In the genomic region with DNA sequence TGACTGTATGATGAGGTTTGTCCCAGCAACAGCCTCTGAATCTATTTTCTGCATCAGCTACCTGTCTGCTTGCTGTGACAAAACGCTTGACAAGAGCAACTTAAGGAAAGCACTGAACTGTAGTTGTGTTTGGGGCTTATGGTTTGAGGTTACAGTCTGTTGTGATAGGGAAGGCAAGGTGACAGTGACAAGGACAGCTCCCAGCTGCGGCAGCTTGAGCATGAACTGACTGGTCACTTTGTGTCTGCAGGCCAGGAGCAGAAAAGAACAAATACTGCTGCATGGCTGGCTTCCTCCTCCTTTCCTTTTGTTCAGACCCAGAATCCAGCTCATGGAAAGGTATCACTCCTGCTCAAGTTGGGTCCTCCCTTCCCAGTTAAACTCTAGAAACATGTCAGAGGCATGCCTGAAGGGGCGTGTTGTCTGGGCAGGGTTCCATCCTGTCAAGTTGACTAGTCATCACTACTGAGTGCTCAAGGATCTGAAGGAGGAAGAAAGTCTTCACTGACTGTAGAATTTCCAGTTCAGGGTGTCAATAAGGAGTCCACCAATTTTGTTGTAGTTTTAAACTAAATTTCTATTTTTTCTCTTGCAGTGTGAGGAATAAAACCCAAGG, we compare ENCODE assay signal across 21 mouse cellular contexts. TPM values are rescaled to one million over a fixed set of nuclear protein-coding genes. Genes with fewer than 3 reads are reported as not detected.
A peak's percentile ranks its signal among the peaks of the same experiment; 100 is the strongest.
DNase-seq lines count a peak whose midpoint lies in the region; ATAC-seq and TF ChIP-seq lines count a peak whose summit lies in the region.
"Had no signal": no experiment of that assay in that cellular context is flagged by ENCODE, and none has a peak within 500 bp of the region (broad histone marks: within the 10 kb centered on the region; RNA-seq: fewer than 3 reads in every experiment).

No protein-coding gene starts in this region.

- no peaks in the 10 kb centered on the region for H3K27me3 ChIP-seq in lung, embryonic 15.5 days
- no peaks in the 10 kb centered on the region for H3K27me3 ChIP-seq in G1E (ENCODE audit: insufficient read depth, low read length)
- H3K27me3 ChIP-seq: forebrain, embryonic 13.5 days; heart, embryonic 12.5 days; hindbrain, embryonic 13.5 days had no signal

- no peaks in the 10 kb centered on the region for H3K36me3 ChIP-seq in lung, embryonic 15.5 days
- no peaks in the 10 kb centered on the region for H3K36me3 ChIP-seq in G1E (replicated peaks)
- H3K36me3 ChIP-seq: heart, embryonic 12.5 days; hindbrain, embryonic 13.5 days; limb, embryonic 10.5 days had no signal

- H3K9me3 ChIP-seq in lung, embryonic 15.5 days: no peaks in the 10 kb centered on the region
- no peaks in the 10 kb centered on the region for H3K9me3 ChIP-seq in G1E (replicated peaks)
- H3K9me3 ChIP-seq: forebrain, embryonic 13.5 days; heart, embryonic 12.5 days; hindbrain, embryonic 13.5 days; limb, embryonic 10.5 days had no signal

- H3K4me3 ChIP-seq in lung, embryonic 15.5 days: no peak overlapping the region
- no peak overlapping the region for H3K4me3 ChIP-seq in lung, adult 2 months (replicated peaks; ENCODE audit: extremely low read depth, low read depth, low read length)
- no peak overlapping the region for H3K4me3 ChIP-seq in G1E (ENCODE audit: low read depth, low read length)
- H3K4me3 ChIP-seq in embryonic fibroblast, embryonic 13.5 days (ENCODE audit: insufficient read depth, low read length): no peak overlapping the region
- H3K4me3 ChIP-seq: forebrain, embryonic 13.5 days; heart, embryonic 12.5 days; hindbrain, embryonic 13.5 days; limb, embryonic 10.5 days had no signal

- no peak for TF ChIP-seq CTCF in lung, adult 2 months (IDR thresholded peaks at IDR 0.05; ENCODE audit: insufficient read depth, low read length)
- no peak for TF ChIP-seq CTCF in G1E (IDR thresholded peaks at IDR 0.05; ENCODE audit: low read depth, low read length)
- TF ChIP-seq CTCF in embryonic fibroblast, embryonic 13.5 days (IDR thresholded peaks at IDR 0.05; ENCODE audit: borderline replicate concordance, insufficient read depth, low read length): no peak

- no peak overlapping the region for H3K4me2 ChIP-seq in lung, embryonic 15.5 days
- H3K4me2 ChIP-seq: forebrain, embryonic 13.5 days; heart, embryonic 12.5 days; hindbrain, embryonic 13.5 days had no signal

- no peak for DNase-seq in lung, adult 2 months
- DNase-seq in 416B (ENCODE audit: low read depth) (peak; percentile 16), G1E (ENCODE audit: low spot score) (no peak)
- DNase-seq in kidney, adult 9 months: no peak
- DNase-seq in cerebellum, postnatal 4 days (ENCODE audit: low spot score in 2 of 2): no peak
- DNase-seq: adrenal gland, postnatal 10 days; cerebellum, postnatal 10 days; heart, postnatal 14 days; right cerebral cortex, postnatal 4 days; thymus, postnatal 4 days had no signal

- peak overlapping the region; percentile 23; the same call in 1 of the 2 replicates for H3K27ac ChIP-seq in lung, embryonic 15.5 days
- peak overlapping the region; percentile 84 for H3K27ac ChIP-seq in embryonic fibroblast, embryonic 13.5 days (ENCODE audit: insufficient read depth, low read length)
- H3K27ac ChIP-seq: forebrain, embryonic 13.5 days; hindbrain, embryonic 13.5 days; limb, embryonic 10.5 days had no signal

- no peak overlapping the region for H3K9ac ChIP-seq in lung, embryonic 15.5 days
- H3K9ac ChIP-seq: forebrain, embryonic 13.5 days; heart, embryonic 12.5 days; hindbrain, embryonic 13.5 days had no signal

- ATAC-seq in lung, embryonic 15.5 days (ENCODE audit: borderline replicate concordance, extremely low read depth, low FRiP score, low TSS enrichment): peak; percentile 62; the same call in 1 of the 2 replicates
- ATAC-seq in G1E (ENCODE audit: extremely low read depth, insufficient number of reproducible peaks, low FRiP score, poor library complexity, severe bottlenecking): peak; percentile 45; the same call in 1 of the 2 replicates
- ATAC-seq: forebrain, embryonic 13.5 days; midbrain, embryonic 16.5 days had no signal

- peaks cover 11% of the 10 kb centered on the region; the same call in 1 of the 2 replicates for H3K4me1 ChIP-seq in lung, embryonic 15.5 days
- H3K4me1 ChIP-seq in lung, adult 2 months (ENCODE audit: control insufficient read depth, insufficient read depth, low read length): no peaks in the 10 kb centered on the region
- H3K4me1 ChIP-seq in G1E (ENCODE audit: insufficient read depth, low read depth, low read length): peaks cover 7% of the 10 kb centered on the region; the same call in 1 of the 2 replicates
- H3K4me1 ChIP-seq in embryonic fibroblast, embryonic 13.5 days (ENCODE audit: control insufficient read depth, insufficient read depth, low read length): peaks cover 6% of the 10 kb centered on the region
- H3K4me1 ChIP-seq: forebrain, embryonic 13.5 days; hindbrain, embryonic 13.5 days; limb, embryonic 10.5 days had no signal

- no peak for TF ChIP-seq POLR2A in lung, adult 2 months (IDR thresholded peaks at IDR 0.05; ENCODE audit: borderline replicate concordance, extremely low read depth, low read depth, low read length)
- TF ChIP-seq POLR2A in embryonic fibroblast, embryonic 13.5 days (IDR thresholded peaks at IDR 0.05; ENCODE audit: low read depth, low read length): no peak

- WGBS in lung, embryonic 15.5 days: 22% methylated on average over 3 of the region's 3 CpGs
- 43% methylated on average over 3 of the region's 3 CpGs for WGBS in lung, adult 2 months

RNA-seq across cellular contexts. Expression of a gene that starts 55.7 kb away (rescaled TPM):
- 8.4 and 8.7 TPM in 2 replicates for polyA plus RNA-seq in lung, embryonic 15.5 days (2015; fragmentation: Nextera tagmentation; extraction: Ambion mirVana)
- 0.43 and 0.81 TPM in 2 replicates for polyA plus RNA-seq in lung, adult 2 months (2012; rRNA removed)
- total RNA-seq in G1E (2014; fragmentation: Nextera tagmentation): not detected in 2 replicates
- 0.05 and 0.12 TPM in 2 replicates for total RNA-seq in G1E (2017)
- polyA plus RNA-seq in G1E (2012): not detected in 2 replicates
- polyA plus RNA-seq in embryonic fibroblast, embryonic 13.5 days (2011; ENCODE audit: insufficient read length, low read depth, missing spikeins): 14.4 and 20.2 TPM in 2 replicates
- total RNA-seq: granulocyte monocyte progenitor cell, adult 5-6 weeks; liver, adult 2 months; MEL; neutrophil, adult 5-6 weeks had no signal
- polyA plus RNA-seq: liver, adult 2 months had no signal
